Mouse (Mus musculus) cerebellum, adult 2 months (tissue): Measurements from ENCODE around the gene Coch. TPM values are rescaled to one million over a fixed set of nuclear protein-coding genes. Genes with fewer than 3 reads are reported as not detected.
"Not testable (repeated sequence)": the region's sequence is repeated elsewhere in the genome, so short reads cannot be mapped to it uniquely, and the experiment has no call there.

ENCODE experiments used
- DNase-seq, 2 experiments: peaks; one replicate each; pipeline ENCODE4 v3.0.0; 2021
- H3K27ac ChIP-seq: fragments of 200-500 bp; 2 replicates; pipeline ENCODE4 v1.5.1; 2012; ENCODE audit warnings: low read length, control low read depth, inconsistent platforms; ENCODE audit not compliant: insufficient read depth
- H3K27me3 ChIP-seq: fragments of 200-500 bp; 2 replicates; pipeline ENCODE4 v1.6.1; 2012; ENCODE audit warnings: inconsistent platforms, mild to moderate bottlenecking, low read length, moderate library complexity; ENCODE audit not compliant: control insufficient read depth, insufficient read depth
- H3K4me1 ChIP-seq: fragments of 200-500 bp; 2 replicates; pipeline ENCODE4 v1.6.1; 2011; ENCODE audit warnings: low read length; ENCODE audit not compliant: control insufficient read depth, insufficient read depth
- H3K4me3 ChIP-seq: fragments of 200-500 bp; replicated peaks from 2 replicates; pipeline ENCODE3; 2011; ENCODE audit warnings: mild to moderate bottlenecking, low read depth, low read length, control low read depth; ENCODE audit not compliant: insufficient read depth
- CTCF ChIP-seq: fragments of 200-500 bp; IDR thresholded peaks from 2 replicates; pipeline ENCODE4 v1.5.1; 2011; ENCODE audit warnings: low read depth, mild to moderate bottlenecking, control low read depth, low read length, moderate library complexity, borderline replicate concordance; ENCODE audit not compliant: insufficient read depth
- POLR2A ChIP-seq: fragments of 200-500 bp; IDR thresholded peaks from 2 replicates; pipeline ENCODE4 v1.6.1; 2011; ENCODE audit warnings: low read length, control low read depth, borderline replicate concordance; ENCODE audit not compliant: insufficient read depth
- WGBS: fragments of 180-500 bp; shearing (Covaris S2); methylation state at CpG from one replicate; pipeline ENCODE4 v1.1.7; 2018; 5-methylcytosine and 5-hydroxymethylcytosine counted together
- polyA plus RNA-seq: library from polyadenylated mRNA; depleted of rRNA; stranded (reverse); fragments of >200 nt; gene quantifications from 2 replicates; pipeline ENCODE4 v1.2.3, GENCODE M21; 2012; rRNA removed

The Coch gene
- 8.2 and 8.7 TPM in 2 replicates for polyA plus RNA-seq

GRCm38 (mm10) chr12:51593229-51594029, at the start of gene Coch:
Gene Coch, plus strand, starts transcription at chr12:51593341.
- no peak for TF ChIP-seq POLR2A
- H3K27me3 ChIP-seq = no peaks in the 10 kb centered on the region; the same call in 1 of the 2 replicates
- H3K27ac ChIP-seq = no peak within 1 kb of the TSS
- under 1% methylated on average over 79 of the region's 79 CpGs for WGBS
- DNase-seq = peak in 1 of 2 experiments; percentile 19
- H3K4me1 ChIP-seq = no peaks in the 10 kb centered on the region
- peak within 1 kb of the TSS; percentile 43 for H3K4me3 ChIP-seq

- Histone ChIP-seq H3K27me3 (no peaks in the 10 kb centered on the region), H3K27ac (no peak overlapping the region), H3K4me3 (no peak overlapping the region), H3K4me1 (no peaks in the 10 kb centered on the region)
- no peak for DNase-seq
- TF ChIP-seq CTCF (no peak), POLR2A (no peak)
- WGBS = 80% methylated on average over 9 of the region's 9 CpGs
Measured at GRCm38 (mm10) chr12:51543402-51543960, 49.7 kb upstream of the Coch start.

- DNase-seq = no peak
Measured at GRCm38 (mm10) chr12:51555041-51555440, 38.1 kb upstream of the Coch start.

GRCm38 (mm10) chr12:51561416-51561815, 31.7 kb upstream of the Coch start:
- H3K27ac ChIP-seq = no peak overlapping the region
- no peak overlapping the region for H3K4me3 ChIP-seq
- DNase-seq = no peak
- no peaks in the 10 kb centered on the region for H3K4me1 ChIP-seq
- TF ChIP-seq CTCF = no peak
- no peak for TF ChIP-seq POLR2A
- H3K27me3 ChIP-seq = no peaks in the 10 kb centered on the region
- 79% methylated on average over 9 of the region's 9 CpGs for WGBS

More at GRCm38 (mm10) chr12:51555041-51555440, 38.1 kb upstream of the Coch start:
- no peaks in the 10 kb centered on the region for H3K4me1 ChIP-seq
- no peak overlapping the region for H3K27ac ChIP-seq
- 74% methylated on average over 1 of the region's 1 CpGs for WGBS
- H3K4me3 ChIP-seq = no peak overlapping the region
- TF ChIP-seq CTCF (no peak), POLR2A (no peak)
- no peaks in the 10 kb centered on the region for H3K27me3 ChIP-seq

GRCm38 (mm10) chr12:51567225-51567624, 25.9 kb upstream of the Coch start:
- H3K4me3 ChIP-seq = no peak overlapping the region
- H3K27ac ChIP-seq = no peak overlapping the region
- no peaks in the 10 kb centered on the region for H3K27me3 ChIP-seq
- no peak for DNase-seq
- H3K4me1 ChIP-seq = no peaks in the 10 kb centered on the region
- WGBS = 94% methylated on average over 7 of the region's 7 CpGs
- no peak for TF ChIP-seq POLR2A
- no peak for TF ChIP-seq CTCF

- Histone ChIP-seq H3K27me3 (no peaks in the 10 kb centered on the region), H3K4me1 (no peaks in the 10 kb centered on the region), H3K27ac (no peak overlapping the region), H3K4me3 (no peak overlapping the region)
- no peak for DNase-seq
- no peak for TF ChIP-seq POLR2A
- no peak for TF ChIP-seq CTCF
- 85% methylated on average over 8 of the region's 8 CpGs for WGBS
Measured at GRCm38 (mm10) chr12:51569472-51569871, 23.7 kb upstream of the Coch start.

GRCm38 (mm10) chr12:51569944-51570343, 23.2 kb upstream of the Coch start:
- no peaks in the 10 kb centered on the region for H3K4me1 ChIP-seq
- H3K4me3 ChIP-seq = no peak overlapping the region
- TF ChIP-seq CTCF = no peak
- TF ChIP-seq POLR2A = no peak
- no peak overlapping the region for H3K27ac ChIP-seq
- no peaks in the 10 kb centered on the region for H3K27me3 ChIP-seq
- 66% methylated on average over 7 of the region's 7 CpGs for whole genome bisulfite sequencing
- DNase-seq = no peak

- Histone ChIP-seq H3K27ac (no peak overlapping the region), H3K4me3 (no peak overlapping the region), H3K27me3 (no peaks in the 10 kb centered on the region), H3K4me1 (no peaks in the 10 kb centered on the region)
- no peak for TF ChIP-seq CTCF
- TF ChIP-seq POLR2A = no peak
- DNase-seq = no peak
- 92% methylated on average over 4 of the region's 4 CpGs for WGBS
Measured at GRCm38 (mm10) chr12:51572651-51573050, 20.5 kb upstream of the Coch start.

- not testable (repeated sequence) for H3K27ac ChIP-seq, H3K4me3 ChIP-seq, H3K4me1 ChIP-seq, DNase-seq, H3K27me3 ChIP-seq
- WGBS = 90% methylated on average over 2 of the region's 2 CpGs
Measured at GRCm38 (mm10) chr12:51577816-51578215, 15.3 kb upstream of the Coch start.
